Mouse (Mus musculus) thymus, postnatal 4 days (tissue): Measurements from ENCODE around the gene Cdt1.

Source experiments
- DNase-seq: peaks from one replicate; pipeline ENCODE4 v3.0.0; 2021

Cdt1 gene

GRCm38 (mm10) chr8:122616181-122616905 lies 48.5 kb downstream of the Cdt1 start:
- DNase-seq = no peak

DNA sequence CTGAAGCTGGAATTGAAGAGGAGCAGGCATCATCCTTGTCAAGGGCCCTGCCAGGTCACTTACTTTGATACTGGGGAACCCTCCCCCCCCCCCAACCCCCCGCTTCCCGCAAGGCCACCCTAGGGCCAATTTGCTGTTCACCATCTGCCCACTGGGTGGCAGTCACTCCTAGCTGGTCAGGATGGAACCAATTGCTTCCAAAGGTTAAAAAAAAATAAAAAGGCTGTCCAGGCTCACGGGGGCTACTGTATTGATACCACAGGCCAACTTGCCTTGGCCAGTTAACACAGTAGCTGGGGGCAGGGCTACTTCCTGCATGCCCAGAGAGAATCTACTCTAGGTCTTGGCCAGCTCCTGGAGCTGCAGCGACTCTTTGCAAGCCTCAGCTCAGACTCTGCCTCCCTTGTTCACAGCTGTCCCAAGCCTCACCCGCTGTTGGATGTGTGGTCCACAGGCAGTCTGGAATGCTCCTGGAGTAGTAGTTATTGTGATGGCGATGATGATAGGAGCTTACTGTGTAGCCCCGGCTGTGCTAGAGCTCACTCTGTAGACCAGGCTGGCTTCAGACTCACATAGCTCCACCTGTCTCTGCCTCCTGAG lies 50.2 kb downstream of the Cdt1 start:
- peak; percentile 90 for DNase-seq

- no peak for DNase-seq
Measured at GRCm38 (mm10) chr8:122618660-122619378, 51.0 kb downstream of the Cdt1 start.

DNA sequence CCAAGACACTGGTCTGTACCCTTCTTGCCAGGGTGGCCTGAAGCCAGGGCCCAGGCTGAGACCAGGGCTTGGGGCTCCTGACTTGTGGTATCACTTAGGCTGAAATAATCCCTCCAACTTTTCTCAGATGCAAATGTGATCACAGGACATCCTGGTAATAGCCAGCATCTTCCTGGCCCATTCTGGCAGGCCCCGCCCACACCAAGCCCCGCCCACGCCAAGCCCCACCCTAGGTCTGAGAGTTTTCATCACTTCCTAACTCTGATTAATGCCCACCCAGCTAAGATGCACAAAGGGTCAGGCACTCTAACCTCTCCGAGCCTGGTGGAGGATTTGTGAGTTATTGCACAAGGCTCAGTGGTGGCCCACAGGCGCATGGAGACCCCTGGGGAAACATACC lies 52.6 kb downstream of the Cdt1 start:
- DNase-seq = peak; percentile 34

DNA sequence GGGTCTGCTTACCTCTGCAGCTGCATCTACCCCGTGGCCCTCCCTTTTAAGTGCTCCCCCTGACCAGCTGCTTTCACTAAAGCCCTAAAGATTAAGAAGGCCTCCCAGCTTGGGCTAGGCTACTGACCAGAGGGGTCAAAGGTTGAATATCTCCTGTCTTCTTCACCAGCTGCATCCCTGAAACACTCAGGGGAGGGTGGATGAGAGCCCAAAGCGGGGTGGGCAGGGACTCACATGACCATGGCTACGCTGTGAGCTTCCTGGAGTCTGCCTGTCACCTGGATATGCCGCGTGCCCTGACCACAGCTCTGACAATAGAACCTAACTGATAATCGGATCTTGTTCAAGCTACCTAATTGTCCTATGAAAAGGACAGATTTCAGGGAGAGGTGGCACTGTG lies 54.9 kb downstream of the Cdt1 start, which contains the start of gene Pabpn1l:
Gene Pabpn1l, minus strand, starts transcription at position 13 of the 400 bp plus-strand sequence.
- DNase-seq = no peak
